Mouse (Mus musculus): ENCODE results near the gene Cfap97. TPM values are rescaled to one million over a fixed set of nuclear protein-coding genes. Genes with fewer than 3 reads are reported as not detected.

Gene Cfap97
- total and polyA plus RNA-seq, 3 experiments, result 11.8 to 20.9 (median 14.4) TPM

DNA sequence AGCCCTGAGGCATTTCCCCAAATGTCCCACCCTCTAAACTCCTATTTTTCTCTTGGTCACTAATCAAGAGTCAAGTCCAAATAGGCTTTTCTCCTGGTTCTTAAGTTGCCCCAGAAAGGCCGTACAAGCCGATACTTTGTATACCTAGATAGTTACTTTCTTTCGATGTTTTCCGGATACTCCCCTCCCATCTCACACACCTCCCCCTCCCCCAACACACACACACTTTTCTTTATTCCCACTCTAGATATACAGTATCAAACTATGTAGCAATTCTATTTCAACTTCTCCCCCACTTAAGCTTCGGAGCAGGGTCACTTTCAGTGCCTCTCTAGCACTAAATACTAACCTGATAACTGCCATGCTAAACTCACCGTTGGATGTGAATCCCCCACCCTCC is 54.5 kb downstream of the Cfap97 start:
- Histone ChIP-seq H3K79me2 (replicated peaks; ENCODE audit: control insufficient read depth, extremely low read depth, insufficient read depth, poor library complexity, severe bottlenecking) (peaks cover 19% of the 10 kb centered on the region), H3K4me1 (ENCODE audit: control insufficient read depth in 1 of 2, insufficient read depth in 2 of 2) (peaks cover 2 to 22% of the 10 kb centered on the region in 2 experiments; a peak in 2 of 4 replicates), H3K27me3 (replicated peaks) (no peaks in the 10 kb centered on the region), H3K9me3 (replicated peaks; ENCODE audit: low read length) (no peaks in the 10 kb centered on the region), H3K27ac (ENCODE audit: insufficient read depth, low read depth) (no peak overlapping the region), H3K9ac (ENCODE audit: insufficient read depth, low read depth) (no peak overlapping the region), H3K4me2 (ENCODE audit: insufficient read depth, low read depth, poor library complexity, severe bottlenecking) (no peak overlapping the region), H3K36me3 (replicated peaks in 1 of 2; ENCODE audit: control insufficient read depth in 1 of 2, insufficient read depth in 1 of 2, low read length in 1 of 2) (peaks cover 46 to 77% of the 10 kb centered on the region in 2 experiments), H3K4me3 (replicated peaks in 1 of 3; ENCODE audit: low read depth in 2 of 3, low read length in 2 of 3, poor library complexity in 1 of 3) (no peak overlapping the region)
- dilution Hi-C loops (cut with MboI; ENCODE audit: extremely low pct_ligation_motif_present, extremely low pct_unique_long_range_greater_than_20kb, low sequenced_read_pairs), result no loop called here
- no peak for DNase-seq (ENCODE audit: extremely low read depth)
- in situ Hi-C loops (cut with MboI; ENCODE audit: low pct_ligation_motif_present, low pct_unique_long_range_greater_than_20kb, low sequenced_read_pairs), result loop anchor here (25.0 kb wide), 1 partner anchor 731 kb away; no protein-coding TSS in a partner anchor
- TF ChIP-seq MYC (IDR thresholded peaks at IDR 0.05; ENCODE audit: low read depth, low read length) (no peak), USF2 (conservative IDR thresholded peaks at IDR 0.05; ENCODE audit: low read depth, low read length) (no peak), JUN (IDR thresholded peaks at IDR 0.05; ENCODE audit: insufficient read depth, low read depth, low read length) (no peak), ETS1 (conservative IDR thresholded peaks at IDR 0.05; ENCODE audit: low read depth, low read length) (no peak), ZC3H11A (IDR thresholded peaks at IDR 0.05; ENCODE audit: low read depth, low read length) (no peak), SIN3A (IDR thresholded peaks at IDR 0.05; ENCODE audit: low read length) (no peak), E2F4 (IDR thresholded peaks at IDR 0.05; ENCODE audit: insufficient replicate concordance, low read depth, low read length) (no peak), GABPA (IDR thresholded peaks at IDR 0.05; ENCODE audit: insufficient replicate concordance, low read depth, low read length) (no peak), MAX (IDR thresholded peaks at IDR 0.05; ENCODE audit: low read length) (no peak), POLR2AphosphoS2 (IDR thresholded peaks at IDR 0.05; ENCODE audit: low read depth, low read length) (no peak), CHD2 (IDR thresholded peaks at IDR 0.05; ENCODE audit: low read length) (no peak), MXI1 (IDR thresholded peaks at IDR 0.05; ENCODE audit: low read depth, low read length) (no peak), IRF4 (IDR thresholded peaks at IDR 0.05; ENCODE audit: low read depth, low read length) (no peak), USF1 (IDR thresholded peaks at IDR 0.05; ENCODE audit: low read depth, low read length) (no peak), SMC3 (IDR thresholded peaks at IDR 0.05; ENCODE audit: low read depth, low read length) (no peak), TBP (conservative IDR thresholded peaks at IDR 0.05; ENCODE audit: low read depth, low read length) (no peak), TCF12 (IDR thresholded peaks at IDR 0.05; ENCODE audit: low read depth, low read length) (no peak), UBTF (IDR thresholded peaks at IDR 0.05; ENCODE audit: low read depth, low read length) (no peak)

DNA sequence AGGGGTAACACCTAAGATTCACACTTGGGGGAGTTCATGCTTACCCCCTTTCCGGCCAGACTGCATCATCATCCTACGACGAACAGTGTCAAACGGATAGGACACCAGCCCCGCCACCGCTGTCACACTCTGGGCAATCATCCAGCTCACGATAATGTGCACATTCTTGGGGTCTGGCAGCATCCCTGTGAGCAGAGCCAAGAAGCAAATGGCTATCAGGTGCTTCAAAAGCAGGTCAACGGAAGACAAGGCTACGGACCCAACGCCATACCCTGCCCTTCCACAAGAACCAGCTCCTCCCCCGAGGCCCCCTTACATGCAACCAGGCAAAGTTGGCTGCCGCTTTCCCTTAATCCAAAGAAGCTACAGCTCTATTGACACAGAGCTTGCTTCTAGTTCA is 56.8 kb downstream of the Cfap97 start:
- no peak overlapping the region for H3K4me3 ChIP-seq (replicated peaks in 1 of 3; ENCODE audit: low read depth in 2 of 3, low read length in 2 of 3, poor library complexity in 1 of 3)
- no peaks in the 10 kb centered on the region for H3K27me3 ChIP-seq (replicated peaks)
- no peak overlapping the region for H3K27ac ChIP-seq (ENCODE audit: insufficient read depth, low read depth)
- no peak overlapping the region for H3K4me2 ChIP-seq (ENCODE audit: insufficient read depth, low read depth, poor library complexity, severe bottlenecking)
- in situ Hi-C loops (cut with MboI; ENCODE audit: low pct_ligation_motif_present, low pct_unique_long_range_greater_than_20kb, low sequenced_read_pairs) (loop anchor here (25.0 kb wide), 1 partner anchor 729 kb away; no protein-coding TSS in a partner anchor), dilution Hi-C loops (cut with MboI; ENCODE audit: extremely low pct_ligation_motif_present, extremely low pct_unique_long_range_greater_than_20kb, low sequenced_read_pairs) (no loop called here)
- peaks cover 2 to 35% of the 10 kb centered on the region in 2 experiments; a peak in 2 of 4 replicates for H3K4me1 ChIP-seq (ENCODE audit: control insufficient read depth in 1 of 2, insufficient read depth in 2 of 2)
- peaks cover 19% of the 10 kb centered on the region for H3K79me2 ChIP-seq (replicated peaks; ENCODE audit: control insufficient read depth, extremely low read depth, insufficient read depth, poor library complexity, severe bottlenecking)
- peaks cover 44 to 57% of the 10 kb centered on the region in 2 experiments for H3K36me3 ChIP-seq (replicated peaks in 1 of 2; ENCODE audit: control insufficient read depth in 1 of 2, insufficient read depth in 1 of 2, low read length in 1 of 2)
- no peak for DNase-seq (ENCODE audit: extremely low read depth)
- H3K9ac ChIP-seq (ENCODE audit: insufficient read depth, low read depth), result 0 out of 2 replicates have a peak overlapping the region, but pooled peaks have one; percentile 6
- TF ChIP-seq POLR2A (IDR thresholded peaks at IDR 0.05; ENCODE audit: low read depth, low read length), result no peak
- no peak for TF ChIP-seq TBP (conservative IDR thresholded peaks at IDR 0.05; ENCODE audit: low read depth, low read length)
- no peak for TF ChIP-seq POLR2AphosphoS2 (IDR thresholded peaks at IDR 0.05; ENCODE audit: low read depth, low read length)
- no peak for TF ChIP-seq GABPA (IDR thresholded peaks at IDR 0.05; ENCODE audit: insufficient replicate concordance, low read depth, low read length)
- TF ChIP-seq MXI1 (IDR thresholded peaks at IDR 0.05; ENCODE audit: low read depth, low read length), result no peak
- no peaks in the 10 kb centered on the region for H3K9me3 ChIP-seq (replicated peaks; ENCODE audit: low read length)
